In genomic region chr17:65405309-65405708, GRCm38 (mm10) we compare ENCODE assay signal across 21 mouse cellular contexts.
DNase-seq lines count a peak whose midpoint lies in the region; ATAC-seq and TF ChIP-seq lines count a peak whose summit lies in the region.
"Had no signal": no experiment of that assay in that cellular context is flagged by ENCODE, and none has a peak within 500 bp of the region (broad histone marks: within the 10 kb centered on the region; RNA-seq: fewer than 3 reads in every experiment).

No protein-coding gene starts in this region.

- no peak overlapping the region for H3K4me3 ChIP-seq in neural tube, embryonic 12.5 days
- H3K4me3 ChIP-seq in hindbrain, embryonic 15.5 days: no peak overlapping the region
- no peak overlapping the region for H3K4me3 ChIP-seq in midbrain, embryonic 14.5 days (replicated peaks; ENCODE audit: low read depth, low read length)
- no peak overlapping the region for H3K4me3 ChIP-seq in left cerebral cortex, adult 2 months
- H3K4me3 ChIP-seq: erythroblast, embryonic 14.5 days; heart, adult 2 months; heart, embryonic 15.5 days; limb, embryonic 15.5 days had no signal

- no peak overlapping the region for H3K9ac ChIP-seq in neural tube, embryonic 12.5 days
- no peak overlapping the region for H3K9ac ChIP-seq in hindbrain, embryonic 15.5 days
- H3K9ac ChIP-seq in midbrain, embryonic 14.5 days (replicated peaks; ENCODE audit: low read length): no peak overlapping the region
- H3K9ac ChIP-seq: heart, embryonic 15.5 days; limb, embryonic 15.5 days; liver, postnatal 0 days had no signal

- no peak overlapping the region; the same call in 1 of the 2 replicates for H3K27ac ChIP-seq in neural tube, embryonic 12.5 days
- no peak overlapping the region for H3K27ac ChIP-seq in hindbrain, embryonic 15.5 days (replicated peaks)
- no peak overlapping the region for H3K27ac ChIP-seq in midbrain, embryonic 14.5 days (replicated peaks; ENCODE audit: low read depth, low read length)
- H3K27ac ChIP-seq in left cerebral cortex, adult 2 months: no peak overlapping the region
- H3K27ac ChIP-seq: heart, adult 2 months; heart, embryonic 15.5 days; limb, embryonic 15.5 days had no signal

- peaks cover 5% of the 10 kb centered on the region; the same call in 1 of the 2 replicates for H3K4me1 ChIP-seq in neural tube, embryonic 12.5 days
- H3K4me1 ChIP-seq in hindbrain, embryonic 15.5 days (replicated peaks): peaks cover 6% of the 10 kb centered on the region; the same call in 1 of the 2 replicates
- H3K4me1 ChIP-seq in midbrain, embryonic 14.5 days (ENCODE audit: control insufficient read depth, insufficient read depth, low read length): no peaks in the 10 kb centered on the region
- H3K4me1 ChIP-seq: heart, embryonic 15.5 days; limb, embryonic 15.5 days had no signal

- no peaks in the 10 kb centered on the region for H3K27me3 ChIP-seq in neural tube, embryonic 12.5 days (replicated peaks)
- no peaks in the 10 kb centered on the region for H3K27me3 ChIP-seq in hindbrain, embryonic 15.5 days
- no peaks in the 10 kb centered on the region for H3K27me3 ChIP-seq in midbrain, embryonic 14.5 days (ENCODE audit: control insufficient read depth, insufficient read depth, low read length)
- H3K27me3 ChIP-seq: heart, embryonic 15.5 days; limb, embryonic 15.5 days had no signal

- H3K4me2 ChIP-seq in neural tube, embryonic 12.5 days (replicated peaks): peak overlapping the region; percentile 35; the same call in 1 of the 2 replicates
- peak overlapping the region; percentile 37 for H3K4me2 ChIP-seq in hindbrain, embryonic 15.5 days
- peak overlapping the region; percentile 33 for H3K4me2 ChIP-seq in midbrain, embryonic 14.5 days (ENCODE audit: low read length)
- H3K4me2 ChIP-seq: heart, embryonic 15.5 days; limb, embryonic 15.5 days had no signal

- DNase-seq in neural tube, embryonic 10.5 days (ENCODE audit: extremely low spot score, low spot score): no peak
- peak; percentile 28 for DNase-seq in midbrain, embryonic 14.5 days
- no peak for DNase-seq in left cerebral cortex, adult 2 months (ENCODE audit: extremely low spot score in 1 of 2, low spot score in 2 of 2)
- DNase-seq in adrenal gland, postnatal 25 days: no peak
- no peak for DNase-seq in thymus, postnatal 10 days (ENCODE audit: low spot score in 2 of 2)
- DNase-seq: adrenal gland, postnatal 10 days; B cell, adult 2 months; cerebellum, adult 8-10 months; heart, adult 2 months; kidney, adult 9 months; kidney, postnatal 4 days; liver, postnatal 0 days; lung, postnatal 4 days; right cerebral cortex, adult 18-20 months; thymus, adult 2 months had no signal

- no peaks in the 10 kb centered on the region for H3K9me3 ChIP-seq in neural tube, embryonic 12.5 days
- H3K9me3 ChIP-seq in hindbrain, embryonic 15.5 days: no peaks in the 10 kb centered on the region
- no peaks in the 10 kb centered on the region for H3K9me3 ChIP-seq in midbrain, embryonic 14.5 days (ENCODE audit: control insufficient read depth, low read length)
- H3K9me3 ChIP-seq: heart, embryonic 15.5 days; limb, embryonic 15.5 days had no signal

- H3K36me3 ChIP-seq in neural tube, embryonic 12.5 days: no peaks in the 10 kb centered on the region
- H3K36me3 ChIP-seq in hindbrain, embryonic 15.5 days: no peaks in the 10 kb centered on the region
- H3K36me3 ChIP-seq in midbrain, embryonic 14.5 days (ENCODE audit: control insufficient read depth, insufficient read depth, low read length): no peaks in the 10 kb centered on the region
- H3K36me3 ChIP-seq: heart, embryonic 15.5 days; limb, embryonic 15.5 days had no signal

- 23% methylated on average over 9 of the region's 9 CpGs for WGBS in neural tube, embryonic 12.5 days
- 3% methylated on average over 9 of the region's 9 CpGs for WGBS in hindbrain, embryonic 15.5 days
- whole genome bisulfite sequencing in midbrain, embryonic 14.5 days: 13% methylated on average over 9 of the region's 9 CpGs

- no peak for ATAC-seq in neural tube, embryonic 12.5 days (ENCODE audit: low FRiP score, low read depth)
- no peak for ATAC-seq in hindbrain, embryonic 15.5 days (ENCODE audit: low FRiP score, low read depth)
- ATAC-seq in midbrain, embryonic 14.5 days (ENCODE audit: low FRiP score, low TSS enrichment): no peak
- ATAC-seq in inflammation-experienced regulatory T-cells, adult 6 months: no peak
- ATAC-seq: liver, postnatal 0 days had no signal

- intact Hi-C loops in left cerebral cortex, adult 2 months (cut with DNase I): no loop called here

- no peak for TF ChIP-seq CTCF in left cerebral cortex, adult 2 months (IDR thresholded peaks at IDR 0.05)
